Mouse (Mus musculus) embryo, embryonic 11.5 days (tissue): Measurements from ENCODE around the gene Mrps7.

Experiments used
- DNase-seq: peaks from one replicate; pipeline ENCODE4 v3.0.0-alpha.2; 2012; ENCODE audit warnings: low read depth, low spot score

Mrps7 gene

DNA sequence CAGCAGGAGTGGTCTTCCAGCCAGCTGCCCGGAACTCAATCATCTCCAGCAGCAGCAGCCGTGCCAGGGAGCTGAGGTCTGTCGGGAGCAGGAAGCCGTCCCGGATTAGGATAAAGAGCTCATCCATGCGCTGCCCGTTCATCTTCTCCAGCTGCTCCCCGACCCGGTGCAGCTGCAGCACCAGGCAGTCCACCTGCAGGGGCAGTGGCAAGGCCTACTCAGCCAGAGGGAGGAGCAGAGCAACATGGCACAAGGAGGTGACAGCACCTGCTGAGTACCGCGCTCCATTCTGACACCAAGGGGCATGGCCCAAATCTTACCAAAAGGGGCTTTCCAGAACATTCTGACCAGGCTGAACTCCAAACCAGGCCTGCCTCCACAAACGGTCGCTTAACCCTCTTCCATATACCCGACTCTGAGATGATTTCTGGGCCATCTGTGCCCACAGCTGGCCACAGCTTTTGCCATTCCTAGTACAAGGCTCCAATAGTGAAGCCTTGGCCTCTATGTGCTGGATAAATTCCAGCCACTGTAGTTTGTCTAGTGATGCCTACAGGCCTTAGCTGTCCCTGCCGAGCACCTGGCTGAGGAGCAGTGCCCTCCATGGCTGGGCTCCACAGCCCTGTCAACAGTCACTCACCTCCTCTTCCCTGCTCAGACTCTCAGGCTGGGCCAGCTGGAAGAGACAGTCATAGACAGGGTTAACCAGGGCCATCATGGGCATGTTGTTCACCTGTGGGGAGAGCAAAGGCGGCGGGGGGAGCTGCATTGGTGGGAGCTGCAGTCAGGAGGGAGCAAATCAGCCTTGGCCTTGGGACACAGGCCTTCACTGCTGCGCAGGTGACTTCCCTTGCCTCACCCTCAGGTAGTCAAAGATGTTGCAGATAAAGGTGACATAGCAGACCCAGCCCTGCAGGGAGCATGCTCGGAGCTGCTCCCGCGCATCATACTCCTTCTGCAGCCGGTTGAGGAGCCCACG is 5.0 kb downstream of the Mrps7 start:
- DNase-seq: no peak

- no peak for DNase-seq
These were observed 5.9 kb downstream of the Mrps7 start for GRCm38 (mm10) chr11:115609576-115609975.

GRCm38 (mm10) chr11:115611173-115611572 is 7.4 kb downstream of the Mrps7 start:
- no peak for DNase-seq

DNA sequence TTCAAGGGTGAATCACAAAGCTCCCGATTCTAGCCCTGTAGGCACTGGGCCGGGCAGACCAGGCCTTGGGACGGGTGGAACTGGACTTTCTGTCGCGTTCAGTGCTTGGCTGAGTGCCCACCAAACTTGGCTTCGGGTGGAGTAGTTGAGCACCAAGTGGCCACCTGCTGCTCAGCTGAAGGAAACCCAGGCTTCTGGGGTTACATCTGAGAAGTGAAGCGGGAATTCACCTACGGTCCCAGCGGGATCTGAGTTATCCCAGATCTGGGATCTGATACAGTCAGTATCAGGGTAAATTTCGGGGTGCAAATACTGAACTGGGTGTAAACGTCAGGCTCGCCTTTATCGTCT is 8.3 kb downstream of the Mrps7 start:
- DNase-seq: no peak

DNA sequence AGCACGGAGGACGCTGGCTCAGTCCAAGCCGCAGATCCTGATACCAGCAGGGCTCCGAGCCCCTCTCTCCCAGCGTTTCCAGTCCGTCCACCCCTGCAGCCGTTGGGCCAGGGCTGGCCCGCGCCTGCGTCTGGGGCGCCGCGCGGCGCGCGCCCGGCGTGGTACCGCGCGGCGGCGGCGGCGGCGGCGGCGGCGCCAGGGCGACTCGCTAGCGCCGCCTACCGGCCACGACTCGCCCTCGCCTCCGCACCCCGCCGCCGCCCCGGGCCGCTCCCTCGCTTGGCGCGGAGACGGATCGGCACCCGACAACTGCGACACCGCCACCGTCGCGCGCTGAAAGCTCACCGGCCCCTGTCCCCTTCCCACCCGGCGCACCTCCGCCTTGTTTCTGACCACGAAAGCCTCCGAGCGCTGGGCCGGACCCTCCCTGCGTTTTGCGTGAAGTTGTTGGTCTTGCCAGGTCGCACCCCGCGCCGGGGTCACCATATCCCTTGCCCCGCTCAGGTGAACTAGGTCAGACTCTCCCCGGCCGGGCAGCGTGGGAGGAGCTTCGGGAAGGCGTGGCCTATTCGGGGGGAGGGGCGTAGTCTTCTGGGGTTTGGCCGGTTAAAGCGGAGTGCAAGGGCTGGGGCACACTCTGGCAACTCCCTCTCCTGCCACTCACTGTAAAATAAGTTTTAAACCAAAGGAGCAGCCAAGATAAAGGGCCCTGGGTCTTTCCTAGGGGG is 8.8 kb downstream of the Mrps7 start, which contains the start of gene Mif4gd:
Gene Mif4gd, minus strand, starts transcription at position 560 of the 728 bp plus-strand sequence.
- peak; percentile 75 for DNase-seq

DNA sequence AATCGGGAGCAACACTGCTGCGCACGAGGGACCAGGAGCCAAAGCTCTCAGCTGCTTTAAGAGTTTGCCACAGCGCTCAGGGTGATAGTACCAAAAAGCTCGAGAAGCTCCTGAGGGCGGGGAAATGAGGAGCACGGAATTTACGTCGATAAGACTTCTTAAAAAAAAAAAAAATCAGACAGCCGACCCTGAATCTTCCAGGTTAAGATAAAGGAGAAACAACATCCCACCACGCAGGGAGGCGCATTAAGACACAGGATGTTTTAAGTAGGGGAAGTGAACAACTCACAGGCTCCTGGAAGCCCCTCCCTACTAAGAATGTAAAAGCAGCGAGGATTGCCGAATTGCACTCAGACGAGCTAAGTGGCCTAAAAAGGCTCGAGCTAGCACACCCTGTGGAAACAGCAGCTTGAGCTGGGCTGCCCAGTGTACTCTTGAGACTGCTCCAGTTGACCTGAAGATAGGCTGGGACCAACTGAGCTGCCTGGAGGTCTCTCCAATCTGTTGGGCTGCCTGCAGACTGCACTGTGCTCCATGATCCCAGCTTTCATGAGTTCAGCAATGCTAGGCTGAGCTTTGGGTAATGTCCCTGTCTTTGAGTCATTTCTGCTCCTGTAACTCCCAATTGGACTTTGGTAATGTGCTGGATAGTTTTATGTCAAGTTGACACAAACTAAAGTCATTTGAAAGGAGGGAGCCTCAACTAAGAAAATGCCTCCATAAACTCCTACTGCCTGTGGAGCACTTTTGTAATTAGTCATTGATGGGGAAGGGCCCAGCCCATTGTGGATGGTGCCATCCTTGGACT is 9.6 kb downstream of the Mrps7 start:
- no peak for DNase-seq

DNA sequence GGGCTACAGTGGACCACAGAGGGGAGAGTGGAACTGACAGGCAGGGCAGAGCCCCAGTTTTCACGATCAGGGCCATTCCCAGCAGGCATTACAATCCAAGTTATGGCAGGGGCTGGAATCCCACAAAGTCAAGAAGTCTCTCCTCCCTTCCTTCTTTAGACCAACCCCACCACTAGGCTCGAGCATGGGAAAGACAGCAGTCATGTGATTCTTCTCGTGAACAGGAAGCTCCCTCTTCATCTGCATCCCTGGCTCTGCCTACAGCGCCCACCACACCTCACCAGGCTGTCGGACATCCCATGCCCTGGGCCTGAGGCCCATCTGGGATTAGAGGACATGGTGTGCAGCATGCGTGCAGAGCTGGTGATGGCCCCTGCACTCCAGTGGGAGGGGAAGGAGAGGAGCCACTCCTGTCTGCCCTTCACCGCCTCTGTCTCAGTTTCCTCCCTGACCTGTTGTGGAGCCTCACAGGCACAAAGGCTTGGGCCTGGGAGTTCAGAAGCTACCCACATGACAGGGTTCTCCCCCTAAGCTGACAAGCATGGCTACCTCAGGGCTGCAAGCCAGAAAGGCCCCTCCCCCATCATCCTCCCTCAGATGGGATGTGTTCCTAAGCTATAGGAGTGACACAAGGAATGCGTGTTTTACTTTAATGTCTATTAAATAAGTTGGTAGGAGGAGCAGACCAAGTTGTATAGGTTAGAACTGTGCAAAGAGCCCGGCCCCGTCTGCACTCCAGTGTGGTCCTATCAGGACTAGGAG is 10.8 kb downstream of the Mrps7 start:
- DNase-seq: no peak

- DNase-seq: no peak
These were observed 11.5 kb downstream of the Mrps7 start for GRCm38 (mm10) chr11:115615108-115615825.

DNA sequence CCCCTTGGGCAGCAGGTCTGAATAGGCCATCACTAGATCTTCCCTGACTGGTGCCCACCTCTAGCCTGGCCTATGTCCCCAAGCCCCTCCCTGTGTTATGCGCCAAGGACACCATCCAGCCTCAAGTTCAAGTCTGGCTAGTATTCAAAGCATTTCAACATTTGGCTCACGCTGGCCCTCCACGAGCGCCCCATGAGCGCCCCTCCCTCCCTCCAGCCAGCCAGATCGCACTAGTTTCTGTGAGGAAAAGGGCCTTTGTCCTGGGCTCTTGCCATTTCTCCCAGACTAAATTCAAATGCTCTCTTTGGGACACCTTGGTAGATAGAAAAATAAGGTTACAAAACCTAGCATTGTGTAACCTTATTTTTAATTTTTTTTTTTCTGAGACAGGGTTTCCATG is 12.2 kb downstream of the Mrps7 start:
- DNase-seq: no peak

GRCm38 (mm10) chr11:115616371-115616770 is 12.6 kb downstream of the Mrps7 start:
- no peak for DNase-seq

GRCm38 (mm10) chr11:115616893-115617292 is 13.2 kb downstream of the Mrps7 start:
- DNase-seq: no peak

DNA sequence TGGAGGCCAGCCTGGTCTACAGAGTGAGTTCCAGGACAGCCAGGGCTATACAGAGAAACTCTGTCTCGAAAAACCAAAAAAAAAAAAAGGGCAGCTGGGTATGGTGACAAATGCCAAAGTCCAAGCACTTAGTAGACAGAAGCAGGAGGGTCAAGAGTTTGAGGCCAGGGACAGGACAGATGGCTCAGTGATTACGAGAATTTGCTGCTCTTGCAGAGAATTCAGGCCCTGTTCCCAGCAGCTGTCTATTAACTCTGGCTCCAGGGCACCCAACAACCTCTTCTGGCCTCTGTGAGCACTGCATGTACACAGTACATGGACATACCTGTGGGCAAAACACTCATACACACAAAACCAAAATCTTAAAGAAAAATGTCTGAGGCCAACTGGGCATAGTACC is 14.3 kb downstream of the Mrps7 start:
- DNase-seq: no peak

GRCm38 (mm10) chr11:115618732-115619516 is 15.2 kb downstream of the Mrps7 start:
- DNase-seq: no peak

- DNase-seq: no peak
These were observed 16.2 kb downstream of the Mrps7 start for GRCm38 (mm10) chr11:115619949-115620348.

GRCm38 (mm10) chr11:115623487-115624070 is 19.9 kb downstream of the Mrps7 start:
- no peak for DNase-seq

- no peak for DNase-seq
These were observed 22.2 kb downstream of the Mrps7 start for GRCm38 (mm10) chr11:115625877-115626276.

DNA sequence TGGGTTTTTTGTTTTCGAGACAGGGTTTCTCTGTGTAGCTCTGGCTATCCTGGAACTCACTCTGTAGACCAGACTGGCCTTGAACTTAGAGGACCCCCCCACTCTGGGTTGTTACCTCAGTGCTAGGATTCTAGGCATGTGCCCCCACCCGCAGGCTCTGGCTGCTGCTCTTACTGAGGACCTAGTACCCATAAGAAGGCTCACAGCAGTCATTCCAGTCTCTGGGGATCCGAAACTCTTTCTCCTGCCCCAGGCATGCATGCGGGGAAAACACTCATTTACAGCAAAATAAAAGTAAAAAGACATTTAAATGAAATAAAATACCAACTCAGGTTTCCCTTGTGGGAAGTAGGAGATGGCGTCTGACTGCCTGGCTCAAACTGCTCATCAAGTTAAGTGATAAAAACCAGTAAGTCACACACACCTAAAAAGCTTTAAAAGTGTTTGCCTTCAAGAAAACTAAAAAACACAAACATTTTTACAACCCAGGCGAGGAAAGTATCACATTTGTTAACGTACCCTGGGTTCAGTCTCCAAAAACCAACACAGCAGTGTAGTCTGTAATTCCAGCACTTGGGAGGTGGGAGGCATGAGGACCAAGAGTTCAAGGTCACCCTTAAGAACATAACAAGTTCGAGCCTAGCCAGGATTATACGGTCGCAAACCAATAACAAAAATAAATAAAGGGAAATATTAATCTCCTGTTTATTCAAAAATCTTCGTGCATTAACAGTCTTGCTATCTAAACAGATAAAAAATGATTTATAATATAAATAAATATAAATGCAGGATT is 23.3 kb downstream of the Mrps7 start:
- no peak for DNase-seq

DNA sequence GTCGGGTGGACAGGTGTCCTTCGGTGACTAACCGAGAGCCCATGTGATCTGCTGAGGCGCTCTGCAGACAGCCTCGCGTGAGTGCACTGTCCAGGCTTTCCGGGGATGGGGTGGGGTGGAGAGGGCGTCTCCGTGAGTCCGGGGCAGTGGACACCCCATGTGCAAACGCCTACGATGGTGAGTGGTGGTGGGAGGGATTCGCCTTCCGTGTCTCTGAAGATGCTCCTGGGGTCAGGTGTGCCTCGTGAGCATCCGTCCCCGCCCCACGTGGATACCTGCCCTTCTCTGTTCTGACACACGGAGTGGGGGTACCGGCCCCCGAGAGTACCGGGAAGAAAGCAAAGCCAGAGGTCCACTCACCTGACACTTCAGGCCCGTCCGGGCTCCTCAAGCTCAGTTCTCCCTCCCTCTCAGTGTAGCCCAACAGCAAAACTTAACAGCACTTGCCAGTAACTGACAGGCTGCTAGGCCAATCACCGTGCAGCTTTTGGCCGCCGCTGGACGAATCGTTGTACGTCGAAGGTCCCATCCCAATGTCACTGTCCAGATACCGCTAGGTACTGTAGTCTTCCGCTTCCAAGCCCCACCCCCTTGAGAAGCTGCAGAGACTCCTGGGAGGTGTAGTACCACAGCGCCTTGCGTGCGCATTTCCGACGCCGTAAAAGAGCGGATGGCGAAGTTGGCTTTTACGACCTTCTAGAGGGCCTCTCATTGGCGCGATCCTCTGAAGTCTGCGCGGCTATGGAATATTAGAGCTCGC is 24.2 kb downstream of the Mrps7 start, which contains the start of gene Slc25a19:
Gene Slc25a19, minus strand, starts transcription at position 591 of the 760 bp plus-strand sequence.
- peak; percentile 97 for DNase-seq
